Mouse (Mus musculus): ENCODE data around the gene Olfr212. TPM values are rescaled to one million over a fixed set of nuclear protein-coding genes. Genes with fewer than 3 reads are reported as not detected.
"Not testable (repeated sequence)": the region's sequence is repeated elsewhere in the genome, so short reads cannot be mapped to it uniquely, and the experiment has no call there.

The Olfr212 gene
- polyA plus RNA-seq (2015; fragmentation: Nextera tagmentation; extraction: Ambion mirVana) = not detected in 2 replicates

DNA sequence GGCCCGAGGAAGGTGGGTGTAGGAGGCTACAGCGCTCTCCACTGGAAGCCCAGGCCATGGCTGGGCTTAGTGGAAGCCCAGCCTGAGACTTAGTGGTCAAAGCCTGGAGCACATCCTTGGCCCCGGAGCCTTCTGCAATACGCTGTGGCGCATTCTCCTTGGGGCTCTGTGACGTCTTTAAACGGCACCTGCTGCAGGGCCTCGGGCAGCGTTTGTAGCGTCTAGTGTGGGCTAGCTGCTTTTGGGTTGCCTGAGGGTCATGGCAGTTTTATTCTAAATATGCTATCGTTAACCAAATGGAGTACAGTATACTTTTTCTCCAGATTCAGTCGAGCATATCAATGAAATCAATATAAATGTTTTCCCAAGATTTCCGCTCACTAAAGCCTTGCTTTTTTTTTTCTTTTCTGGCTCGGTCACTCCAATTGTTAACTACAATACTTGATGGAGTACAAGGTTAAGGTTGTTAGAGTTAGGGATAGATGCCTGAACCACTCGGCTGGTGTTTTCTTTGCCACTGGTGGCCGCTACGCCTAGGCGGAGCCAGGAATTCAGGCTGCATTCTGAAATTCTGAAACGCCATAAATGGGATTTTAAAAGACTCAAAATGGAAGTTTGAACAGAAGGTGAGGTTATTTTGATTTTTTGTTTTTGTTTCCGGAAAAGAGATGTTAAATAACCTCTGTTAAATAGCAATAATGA is at the start of gene Olfr212:
Gene Olfr212, plus strand, starts transcription at position 215 of the 702 bp plus-strand sequence.
- not testable (repeated sequence) for ATAC-seq (ENCODE audit: insufficient read depth); H3K4me3 ChIP-seq (replicated peaks); H3K9me3 ChIP-seq (replicated peaks); H3K4me2 ChIP-seq; H3K36me3 ChIP-seq (replicated peaks); H3K9ac ChIP-seq; H3K27ac ChIP-seq (replicated peaks); H3K4me1 ChIP-seq (replicated peaks); H3K27me3 ChIP-seq
- 74% methylated on average over 20 of the region's 20 CpGs for WGBS (ENCODE audit: insufficient replicate concordance)

DNA sequence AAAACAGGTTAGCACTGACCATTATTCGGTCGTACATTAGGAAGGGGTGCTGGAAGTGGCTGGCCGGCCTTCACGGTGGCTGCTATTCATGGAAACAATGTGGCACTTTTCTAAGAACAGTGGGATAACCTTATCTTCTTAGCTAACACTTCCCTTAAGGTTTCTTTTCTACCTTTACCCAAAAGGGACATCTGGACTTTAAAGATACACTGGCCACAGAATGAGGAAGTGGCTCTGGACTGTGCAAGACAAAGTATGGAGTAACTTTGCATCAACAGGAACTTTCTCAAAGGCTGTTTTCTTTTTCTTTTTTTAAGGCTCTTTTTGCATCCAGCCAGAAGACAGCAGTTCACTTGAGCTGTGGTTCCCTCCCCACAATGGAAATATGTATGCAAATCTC is 47.6 kb upstream of the Olfr212 start:
- no peak for ATAC-seq (ENCODE audit: insufficient read depth)
- Histone ChIP-seq H3K4me3 (replicated peaks) (no peak overlapping the region), H3K36me3 (replicated peaks) (no peaks in the 10 kb centered on the region), H3K27ac (replicated peaks) (no peak overlapping the region), H3K9me3 (replicated peaks) (no peaks in the 10 kb centered on the region), H3K4me1 (replicated peaks) (peaks cover 21% of the 10 kb centered on the region), H3K4me2 (no peak overlapping the region), H3K9ac (no peak overlapping the region), H3K27me3 (peaks cover 34% of the 10 kb centered on the region)
- WGBS (ENCODE audit: insufficient replicate concordance) = 23% methylated on average over 4 of the region's 4 CpGs

DNA sequence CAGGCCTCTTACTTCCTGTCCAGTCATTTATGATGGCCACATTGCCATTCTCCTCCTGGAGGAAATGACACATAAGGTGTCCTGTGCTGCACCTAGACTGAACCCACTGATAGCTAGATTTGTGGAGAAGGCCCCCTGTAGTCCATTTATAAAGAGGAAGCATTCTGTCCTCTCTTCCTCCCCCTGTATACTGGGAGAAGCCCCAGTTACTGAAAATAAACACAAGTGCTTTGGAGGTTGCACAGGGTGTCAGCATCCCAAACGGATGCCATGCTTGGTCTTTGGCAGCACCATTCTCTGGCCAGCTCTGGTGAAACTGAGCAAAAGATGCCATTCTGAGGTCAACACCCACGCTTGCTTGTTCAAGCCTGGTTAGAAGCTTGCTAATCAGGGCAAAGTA is 47.1 kb upstream of the Olfr212 start:
- H3K27me3 ChIP-seq = peaks cover 34% of the 10 kb centered on the region
- no peak overlapping the region for H3K4me3 ChIP-seq (replicated peaks)
- peak overlapping the region; percentile 51; the same call in 1 of the 2 replicates for H3K27ac ChIP-seq (replicated peaks)
- 28% methylated on average over 2 of the region's 2 CpGs for whole genome bisulfite sequencing (ENCODE audit: insufficient replicate concordance)
- no peaks in the 10 kb centered on the region for H3K36me3 ChIP-seq (replicated peaks)
- no peak for ATAC-seq (ENCODE audit: insufficient read depth)
- no peaks in the 10 kb centered on the region for H3K9me3 ChIP-seq (replicated peaks)
- H3K4me2 ChIP-seq = peak overlapping the region; percentile 18
- no peak overlapping the region for H3K9ac ChIP-seq
- peaks cover 21% of the 10 kb centered on the region for H3K4me1 ChIP-seq (replicated peaks)

DNA sequence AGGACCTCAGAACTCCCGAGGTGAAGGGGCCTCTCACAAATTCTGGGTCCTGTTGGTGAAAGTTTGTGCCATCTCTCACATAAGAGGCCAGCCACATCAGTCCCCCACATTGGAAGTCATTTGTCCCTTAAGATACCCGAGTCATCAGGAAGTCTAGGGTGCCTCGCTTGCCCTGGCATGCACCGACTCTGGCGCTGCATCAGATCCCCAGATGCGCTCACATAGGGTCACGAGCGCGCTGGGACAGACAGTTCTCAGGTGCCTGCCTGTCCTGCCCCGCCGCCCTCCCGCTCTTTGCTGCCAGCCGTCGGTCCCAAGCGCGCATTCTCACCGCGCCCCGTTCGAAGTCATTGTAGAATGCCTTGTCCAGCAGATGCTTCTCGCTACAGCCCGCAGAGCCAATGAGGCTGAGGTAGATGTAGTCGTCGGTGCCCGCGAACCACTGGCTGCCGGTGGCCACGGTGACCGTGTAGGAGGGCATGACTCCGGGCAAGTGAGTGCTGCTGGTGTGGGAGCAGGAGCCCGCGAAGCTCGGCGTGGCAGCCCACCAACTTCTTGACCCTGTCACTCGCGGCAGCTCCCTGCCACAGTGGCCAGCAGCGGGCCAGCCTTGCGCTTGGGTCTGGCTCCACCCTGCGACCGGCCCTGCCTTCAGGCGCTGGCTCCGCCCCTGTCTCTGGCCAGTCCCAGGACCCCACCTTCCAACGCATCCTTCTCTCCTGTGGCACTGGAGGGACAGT is 45.6 kb upstream of the Olfr212 start, which contains the start of gene Alox5:
Gene Alox5, minus strand, starts transcription at position 635 of the 740 bp plus-strand sequence.
- Histone ChIP-seq H3K9me3 (replicated peaks) (no peaks in the 10 kb centered on the region), H3K4me1 (replicated peaks) (peaks cover 21% of the 10 kb centered on the region), H3K4me2 (peak within 1 kb of the TSS; percentile 65), H3K4me3 (replicated peaks) (peak within 1 kb of the TSS; percentile 44), H3K9ac (no peak within 1 kb of the TSS), H3K36me3 (replicated peaks) (no peaks in the 10 kb centered on the region), H3K27ac (replicated peaks) (no peak within 1 kb of the TSS), H3K27me3 (peaks cover 34% of the 10 kb centered on the region)
- no peak for ATAC-seq (ENCODE audit: insufficient read depth)
- WGBS (ENCODE audit: insufficient replicate concordance) = 3% methylated on average over 43 of the region's 43 CpGs

DNA sequence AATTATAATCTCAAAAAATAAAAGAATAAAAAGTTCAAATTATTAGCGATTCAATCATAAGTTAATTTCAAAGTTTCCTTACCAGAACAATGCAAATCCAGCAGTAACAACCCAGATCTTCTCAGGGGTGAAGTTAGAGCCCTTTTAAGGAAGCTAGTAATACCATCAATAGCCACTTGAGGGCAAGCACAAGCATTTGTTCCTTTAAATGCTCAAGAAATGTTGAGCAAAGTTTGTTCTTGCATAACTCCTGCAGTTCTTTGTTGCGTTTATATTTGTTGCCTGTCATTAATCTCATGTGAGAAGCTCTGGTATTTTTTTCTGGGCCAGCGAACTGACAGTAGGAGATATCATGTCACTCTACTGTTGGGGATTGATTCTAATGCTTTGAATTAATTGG is 38.2 kb upstream of the Olfr212 start:
- WGBS (ENCODE audit: insufficient replicate concordance) = 14% methylated on average over 3 of the region's 3 CpGs
- H3K36me3 ChIP-seq (replicated peaks) = no peaks in the 10 kb centered on the region

DNA sequence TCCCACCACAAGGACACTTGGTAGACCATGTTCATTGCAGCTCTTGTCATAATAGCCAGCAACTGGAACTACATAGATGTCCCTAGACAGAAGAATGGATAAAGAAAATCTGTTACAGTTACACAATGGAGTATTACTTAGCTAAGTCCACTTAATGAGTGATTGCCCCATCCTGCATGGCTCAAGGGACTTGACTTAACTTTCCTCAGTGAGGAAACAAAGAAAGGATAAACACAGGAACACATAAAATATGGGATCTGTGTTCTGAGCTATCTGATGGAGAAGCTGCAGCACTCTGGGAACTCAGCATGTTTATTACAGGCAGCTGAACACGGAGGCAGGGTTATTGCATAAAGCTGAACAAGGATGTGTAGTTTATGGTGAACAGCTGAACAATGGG is 21.2 kb upstream of the Olfr212 start:
- H3K27me3 ChIP-seq = no peaks in the 10 kb centered on the region
- H3K9me3 ChIP-seq (replicated peaks) = no peaks in the 10 kb centered on the region
- H3K4me2 ChIP-seq = no peak overlapping the region
- no peaks in the 10 kb centered on the region for H3K4me1 ChIP-seq (replicated peaks)
- 28% methylated on average over 1 of the region's 1 CpGs for WGBS (ENCODE audit: insufficient replicate concordance)
- no peaks in the 10 kb centered on the region for H3K36me3 ChIP-seq (replicated peaks)
- no peak overlapping the region for H3K4me3 ChIP-seq (replicated peaks)
- no peak overlapping the region for H3K27ac ChIP-seq (replicated peaks)
- no peak overlapping the region for H3K9ac ChIP-seq
- no peak for ATAC-seq (ENCODE audit: insufficient read depth)

More for the DNA sequence above, 38.2 kb upstream of the Olfr212 start:
- no peaks in the 10 kb centered on the region for H3K9me3 ChIP-seq (replicated peaks)
- no peaks in the 10 kb centered on the region for H3K27me3 ChIP-seq
- no peak overlapping the region for H3K9ac ChIP-seq
- no peak overlapping the region for H3K27ac ChIP-seq (replicated peaks)
- H3K4me1 ChIP-seq (replicated peaks) = no peaks in the 10 kb centered on the region
- no peak overlapping the region for H3K4me2 ChIP-seq
- ATAC-seq (ENCODE audit: insufficient read depth) = no peak
- no peak overlapping the region for H3K4me3 ChIP-seq (replicated peaks)

DNA sequence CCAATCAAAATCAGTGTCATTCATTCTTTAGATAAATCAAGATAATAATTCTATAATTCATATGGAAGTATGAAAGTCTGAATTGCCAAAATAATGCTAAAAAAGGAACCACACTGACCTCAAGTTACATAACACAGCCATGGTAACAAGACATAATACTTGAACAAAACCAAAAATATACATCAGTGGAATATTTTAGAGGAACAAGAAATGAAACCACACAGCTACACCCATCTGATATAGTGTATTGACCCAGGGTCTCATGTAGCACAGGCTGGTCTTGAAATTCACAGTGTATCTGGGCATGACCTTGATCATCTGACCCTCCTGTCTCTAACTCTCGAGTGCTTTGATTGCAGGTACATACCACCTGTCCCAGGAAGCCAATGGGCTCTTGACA is 19.5 kb upstream of the Olfr212 start:
- H3K27me3 ChIP-seq = no peaks in the 10 kb centered on the region
- no peaks in the 10 kb centered on the region for H3K9me3 ChIP-seq (replicated peaks)
- H3K4me3 ChIP-seq (replicated peaks) = no peak overlapping the region
- no peak for ATAC-seq (ENCODE audit: insufficient read depth)
- no peaks in the 10 kb centered on the region for H3K36me3 ChIP-seq (replicated peaks)
- no peak overlapping the region for H3K4me2 ChIP-seq
- no peak overlapping the region for H3K9ac ChIP-seq
- H3K4me1 ChIP-seq (replicated peaks) = no peaks in the 10 kb centered on the region
- WGBS (ENCODE audit: insufficient replicate concordance) = 30% methylated on average over 1 of the region's 1 CpGs
- H3K27ac ChIP-seq (replicated peaks) = no peak overlapping the region

DNA sequence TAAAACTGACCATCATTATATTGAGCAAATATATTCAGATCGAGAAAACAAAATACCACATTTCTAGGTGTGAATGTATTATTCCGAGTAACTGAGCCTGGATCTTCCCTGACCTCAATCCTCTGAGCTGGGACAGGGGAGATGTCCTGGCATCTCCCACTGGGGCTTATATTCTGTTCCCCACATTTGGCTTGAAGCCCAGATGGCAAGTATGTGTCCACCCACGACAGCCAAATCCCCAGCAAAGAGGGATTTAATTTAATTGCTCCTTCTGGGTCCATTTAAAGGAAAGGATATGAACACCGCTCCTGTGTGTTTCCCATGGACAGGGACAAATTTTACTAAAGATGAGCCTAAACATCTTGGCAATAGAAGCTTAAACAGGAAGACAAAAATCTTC is 17.5 kb upstream of the Olfr212 start, which contains the start of gene Olfr211:
Gene Olfr211, plus strand, starts transcription at position 301 of the 400 bp plus-strand sequence.
- H3K9ac ChIP-seq = no peak within 1 kb of the TSS
- no peaks in the 10 kb centered on the region for H3K27me3 ChIP-seq
- H3K9me3 ChIP-seq (replicated peaks) = no peaks in the 10 kb centered on the region
- ATAC-seq (ENCODE audit: insufficient read depth) = no peak
- no peaks in the 10 kb centered on the region for H3K36me3 ChIP-seq (replicated peaks)
- no peak within 1 kb of the TSS for H3K27ac ChIP-seq (replicated peaks)
- H3K4me2 ChIP-seq = no peak within 1 kb of the TSS
- H3K4me1 ChIP-seq (replicated peaks) = no peaks in the 10 kb centered on the region
- WGBS (ENCODE audit: insufficient replicate concordance) = 55% methylated on average over 4 of the region's 4 CpGs
- no peak within 1 kb of the TSS for H3K4me3 ChIP-seq (replicated peaks)

DNA sequence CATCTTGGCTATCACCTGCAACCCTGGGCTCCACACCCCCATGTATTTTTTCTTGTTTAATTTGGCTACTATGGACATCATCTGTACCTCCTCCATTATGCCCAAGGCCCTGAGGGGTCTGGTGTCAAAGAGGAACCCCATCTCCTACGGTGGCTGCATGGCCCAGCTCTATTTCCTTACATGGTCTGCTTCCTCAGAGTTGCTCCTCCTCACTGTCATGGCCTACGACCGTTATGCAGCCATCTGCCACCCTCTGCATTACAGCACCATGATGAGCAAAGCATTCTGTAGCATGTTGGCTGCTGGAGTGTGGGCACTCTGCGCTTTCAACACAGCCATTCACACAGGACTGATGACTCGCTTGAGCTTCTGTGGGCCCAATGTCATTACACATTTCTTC is 12.6 kb upstream of the Olfr212 start:
- no peaks in the 10 kb centered on the region for H3K36me3 ChIP-seq (replicated peaks)
- no peak overlapping the region for H3K9ac ChIP-seq
- no peaks in the 10 kb centered on the region for H3K27me3 ChIP-seq
- WGBS (ENCODE audit: insufficient replicate concordance) = 53% methylated on average over 5 of the region's 5 CpGs
- no peak overlapping the region for H3K27ac ChIP-seq (replicated peaks)
- H3K4me3 ChIP-seq (replicated peaks) = no peak overlapping the region
- no peaks in the 10 kb centered on the region for H3K9me3 ChIP-seq (replicated peaks)
- no peak for ATAC-seq (ENCODE audit: insufficient read depth)
- no peak overlapping the region for H3K4me2 ChIP-seq
- H3K4me1 ChIP-seq (replicated peaks) = no peaks in the 10 kb centered on the region

DNA sequence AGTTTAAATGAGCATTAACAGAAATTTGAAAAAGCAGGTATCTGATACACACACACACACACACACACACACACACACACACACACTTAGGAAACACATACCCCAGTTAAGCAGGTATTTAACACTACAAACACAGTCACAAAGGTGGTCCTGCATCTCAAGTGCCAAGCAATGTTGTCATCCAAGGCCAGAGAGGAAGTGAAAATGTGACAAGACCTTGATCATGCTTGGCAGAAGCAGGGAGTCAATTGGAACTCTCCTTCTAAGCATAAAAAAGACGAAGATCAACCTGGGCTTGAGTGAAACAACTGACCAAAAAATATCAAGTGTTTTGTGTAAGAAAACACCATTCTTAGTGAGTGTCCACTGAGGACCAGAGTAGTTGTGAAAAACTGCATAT is 10.4 kb upstream of the Olfr212 start:
- no peaks in the 10 kb centered on the region for H3K36me3 ChIP-seq (replicated peaks)
- no peak overlapping the region for H3K27ac ChIP-seq (replicated peaks)
- no peaks in the 10 kb centered on the region for H3K4me1 ChIP-seq (replicated peaks)
- H3K27me3 ChIP-seq = no peaks in the 10 kb centered on the region
- no peak for ATAC-seq (ENCODE audit: insufficient read depth)
- H3K9me3 ChIP-seq (replicated peaks) = no peaks in the 10 kb centered on the region
- no peak overlapping the region for H3K9ac ChIP-seq
- no peak overlapping the region for H3K4me3 ChIP-seq (replicated peaks)
- no peak overlapping the region for H3K4me2 ChIP-seq
- 49% methylated on average over 1 of the region's 1 CpGs for WGBS (ENCODE audit: insufficient replicate concordance)

DNA sequence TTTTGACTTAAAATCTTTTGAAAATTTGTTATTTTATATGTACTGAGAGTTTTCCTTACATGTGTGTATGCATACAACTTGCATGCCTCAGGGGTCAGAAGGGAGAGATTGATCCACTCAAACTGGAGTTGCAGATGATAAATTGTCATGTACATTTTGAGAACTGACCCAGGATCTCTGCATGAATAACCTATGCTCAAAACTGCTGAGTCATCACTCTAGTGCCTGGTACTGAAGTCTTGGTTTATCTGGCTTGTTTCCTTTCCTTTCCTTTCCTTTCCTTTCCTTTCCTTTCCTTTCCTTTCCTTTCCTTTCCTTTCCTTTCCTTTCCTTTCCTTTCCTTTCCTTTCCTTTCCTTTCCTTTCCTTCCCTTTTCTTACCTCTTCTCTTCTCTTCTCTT is 8.5 kb downstream of the Olfr212 start:
- Histone ChIP-seq H3K9ac (no peak overlapping the region), H3K27me3 (no peaks in the 10 kb centered on the region), H3K36me3 (replicated peaks) (no peaks in the 10 kb centered on the region), H3K4me3 (replicated peaks) (no peak overlapping the region), H3K27ac (replicated peaks) (no peak overlapping the region), H3K9me3 (replicated peaks) (no peaks in the 10 kb centered on the region), H3K4me1 (replicated peaks) (no peaks in the 10 kb centered on the region), H3K4me2 (no peak overlapping the region)
- no peak for ATAC-seq (ENCODE audit: insufficient read depth)

Data from liver, embryonic 15.5 days (tissue).